Mouse (Mus musculus) subcutaneous adipose tissue, adult 2 months (tissue): ENCODE measurements around the gene Mid1ip1. TPM values are rescaled to one million over a fixed set of nuclear protein-coding genes. Genes with fewer than 3 reads are reported as not detected.

Source experiments
- polyA plus RNA-seq: library from polyadenylated mRNA; depleted of rRNA; stranded (reverse); fragments of >200 nt; gene quantifications from 2 replicates; pipeline ENCODE4 v1.2.3, GENCODE M21; 2012; ENCODE audit warnings: low replicate concordance; rRNA removed

Mid1ip1 gene
- 63.1 and 78.3 TPM in 2 replicates for polyA plus RNA-seq

GRCm38 (mm10) chrX:10714696-10715140 is at the start of gene Mid1ip1:
Gene Mid1ip1, plus strand, starts transcription at chrX:10715013.

Other genes starting within 250 kb of the Mid1ip1 start
- 86.5 and 206 TPM in 2 replicates for gene Tspan7, start 229.9 kb upstream of the Mid1ip1 start, polyA plus RNA-seq